ENCODE assay signal across 13 mouse cellular contexts in the genomic region with DNA sequence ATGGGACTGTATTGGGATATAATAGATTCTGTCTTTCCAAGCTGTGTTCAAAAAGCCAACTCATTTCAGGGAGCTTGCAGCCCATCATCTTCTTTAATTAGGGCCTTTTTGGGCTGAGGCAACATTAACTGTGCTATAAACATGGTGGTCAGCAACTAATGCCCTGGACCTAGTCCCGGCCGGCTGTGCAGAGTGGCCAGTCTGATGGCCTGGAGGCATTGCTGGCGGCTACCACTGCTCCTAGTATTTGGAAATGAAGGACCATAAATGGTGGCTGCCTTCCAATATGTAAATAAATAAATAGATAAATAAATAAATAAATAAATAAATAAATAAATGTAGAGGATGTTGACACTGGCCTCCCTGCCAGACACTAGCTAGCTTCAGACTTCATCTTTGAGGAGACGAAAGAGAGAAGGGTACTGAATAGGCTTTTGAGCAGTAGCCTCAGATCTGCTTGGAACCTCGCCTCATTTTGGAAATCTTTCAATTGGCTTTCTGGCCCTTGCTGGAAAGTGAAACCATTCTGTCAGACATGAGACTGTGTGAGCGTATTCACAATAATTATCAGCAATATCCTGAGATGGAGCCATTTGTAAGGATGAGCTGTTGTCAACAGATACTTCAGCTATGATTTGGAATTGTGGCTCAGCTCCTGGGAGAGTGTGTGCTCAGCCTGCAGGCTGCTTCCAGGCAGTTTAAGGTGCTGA.
DNase-seq lines count a peak whose midpoint lies in the region; ATAC-seq and TF ChIP-seq lines count a peak whose summit lies in the region.
"Had no signal": no experiment of that assay in that cellular context is flagged by ENCODE, and none has a peak within 500 bp of the region (broad histone marks: within the 10 kb centered on the region; RNA-seq: fewer than 3 reads in every experiment).

No protein-coding gene starts in this region.

- no peak for TF ChIP-seq POLR2A in kidney, adult 2 months (IDR thresholded peaks at IDR 0.05; ENCODE audit: low read depth, low read length)

- H3K27ac ChIP-seq in lung, embryonic 16.5 days (ENCODE audit: low read length): no peak overlapping the region
- H3K27ac ChIP-seq in lung, postnatal 0 days (ENCODE audit: low read length): no peak overlapping the region
- no peak overlapping the region for H3K27ac ChIP-seq in kidney, adult 2 months (ENCODE audit: insufficient read depth, low read depth, low read length)
- H3K27ac ChIP-seq: embryonic facial prominence, embryonic 10.5 days; stomach, postnatal 0 days had no signal

- WGBS in lung, embryonic 16.5 days: 62% methylated on average over 6 of the region's 6 CpGs
- 74% methylated on average over 6 of the region's 6 CpGs for WGBS in lung, postnatal 0 days
- 85% methylated on average over 6 of the region's 6 CpGs for WGBS in kidney, adult 2 months

- no peak overlapping the region for H3K4me3 ChIP-seq in lung, embryonic 16.5 days (ENCODE audit: low read length)
- H3K4me3 ChIP-seq in lung, postnatal 0 days (ENCODE audit: low read depth, low read length): no peak overlapping the region
- H3K4me3 ChIP-seq in kidney, adult 2 months (ENCODE audit: insufficient read depth, low read depth, low read length): no peak overlapping the region
- H3K4me3 ChIP-seq: embryonic facial prominence, embryonic 10.5 days had no signal

- H3K27me3 ChIP-seq in lung, embryonic 16.5 days (ENCODE audit: control insufficient read depth, insufficient read depth, low read depth, low read length): no peaks in the 10 kb centered on the region
- H3K27me3 ChIP-seq in lung, postnatal 0 days (replicated peaks; ENCODE audit: insufficient read depth, low read length): no peaks in the 10 kb centered on the region
- H3K27me3 ChIP-seq in kidney, adult 2 months (replicated peaks; ENCODE audit: control insufficient read depth, insufficient read depth, low read length): no peaks in the 10 kb centered on the region

- no peak for TF ChIP-seq EP300 in lung, postnatal 0 days (IDR thresholded peaks at IDR 0.05)

- no peaks in the 10 kb centered on the region; the same call in none of the 2 replicates for H3K4me1 ChIP-seq in lung, embryonic 16.5 days (replicated peaks; ENCODE audit: control insufficient read depth, insufficient read depth, low read length)
- H3K4me1 ChIP-seq in lung, postnatal 0 days (ENCODE audit: insufficient read depth, low read depth, low read length): peaks cover 5% of the 10 kb centered on the region; the same call in 1 of the 2 replicates
- no peaks in the 10 kb centered on the region for H3K4me1 ChIP-seq in kidney, adult 2 months (ENCODE audit: control insufficient read depth, insufficient read depth, low read length)

- no peaks in the 10 kb centered on the region for H3K9me3 ChIP-seq in lung, embryonic 16.5 days (ENCODE audit: control insufficient read depth, low read length)
- H3K9me3 ChIP-seq in lung, postnatal 0 days (ENCODE audit: low read length): no peaks in the 10 kb centered on the region
- H3K9me3 ChIP-seq: embryonic facial prominence, embryonic 10.5 days had no signal

- H3K9ac ChIP-seq in lung, embryonic 16.5 days (ENCODE audit: low read length): no peak overlapping the region
- H3K9ac ChIP-seq in lung, postnatal 0 days (replicated peaks; ENCODE audit: low read depth): no peak overlapping the region

- peak; percentile 57 for DNase-seq in heart, adult 8-10 months (ENCODE audit: low spot score)
- no peak for DNase-seq in heart, postnatal 25 days (ENCODE audit: low spot score)
- DNase-seq in lung, postnatal 0 days (ENCODE audit: low spot score): no peak
- peak; percentile 55 to 56 for DNase-seq in cerebellum, adult 18-20 months
- peak; percentile 37 for DNase-seq in lung, postnatal 25 days (ENCODE audit: low spot score)
- DNase-seq in kidney, adult 2 months: no peak
- no peak for DNase-seq in neural tube, embryonic 10.5 days (ENCODE audit: extremely low spot score, low spot score)
- DNase-seq: kidney, postnatal 36 days had no signal

- no peak for TF ChIP-seq CTCF in lung, postnatal 0 days (IDR thresholded peaks at IDR 0.05)
- TF ChIP-seq CTCF in kidney, adult 2 months (conservative IDR thresholded peaks at IDR 0.05; ENCODE audit: insufficient read depth, insufficient read length, low read depth, low read length): no peak

- peak; percentile 3; the same call in 1 of the 2 replicates for ATAC-seq in lung, embryonic 16.5 days (ENCODE audit: low read depth)
- ATAC-seq in lung, postnatal 0 days: no peak
- ATAC-seq: intestine, embryonic 16.5 days had no signal

- H3K36me3 ChIP-seq in lung, embryonic 16.5 days (ENCODE audit: control insufficient read depth, insufficient read depth, low read length): no peaks in the 10 kb centered on the region
- H3K36me3 ChIP-seq in lung, postnatal 0 days (ENCODE audit: insufficient read depth, low read length): no peaks in the 10 kb centered on the region
- no peaks in the 10 kb centered on the region for H3K36me3 ChIP-seq in kidney, adult 2 months (ENCODE audit: control insufficient read depth, insufficient read depth, low read length)
- H3K36me3 ChIP-seq: embryonic facial prominence, embryonic 10.5 days had no signal

- intact Hi-C loops in heart, postnatal 25 days (cut with DNase I): no loop called here

- no peak overlapping the region for H3K4me2 ChIP-seq in lung, embryonic 16.5 days (ENCODE audit: low read depth, low read length)
- no peak overlapping the region for H3K4me2 ChIP-seq in lung, postnatal 0 days (replicated peaks; ENCODE audit: low read depth, low read length)
- H3K4me2 ChIP-seq: liver, embryonic 11.5 days had no signal

Comparison
In these comparisons a context has a peak if more than half of its experiments do, and no peak if none do; other contexts are left out.
1. DNase-seq: peak in heart, adult 8-10 months (single experiment), cerebellum, adult 18-20 months (2 of 2) and lung, postnatal 25 days (single experiment); none in heart, postnatal 25 days (single experiment), lung, postnatal 0 days (single experiment), kidney, adult 2 months (single experiment) and neural tube, embryonic 10.5 days (single experiment).